Mouse (Mus musculus) lung, postnatal 10 days (tissue): ENCODE results near the gene Irf2bpl.
A peak's percentile ranks its signal among the peaks of the same experiment; 100 is the strongest.

ENCODE experiments used
- DNase-seq: peaks from one replicate; pipeline ENCODE4 v3.0.0; 2021

The Irf2bpl gene

DNA sequence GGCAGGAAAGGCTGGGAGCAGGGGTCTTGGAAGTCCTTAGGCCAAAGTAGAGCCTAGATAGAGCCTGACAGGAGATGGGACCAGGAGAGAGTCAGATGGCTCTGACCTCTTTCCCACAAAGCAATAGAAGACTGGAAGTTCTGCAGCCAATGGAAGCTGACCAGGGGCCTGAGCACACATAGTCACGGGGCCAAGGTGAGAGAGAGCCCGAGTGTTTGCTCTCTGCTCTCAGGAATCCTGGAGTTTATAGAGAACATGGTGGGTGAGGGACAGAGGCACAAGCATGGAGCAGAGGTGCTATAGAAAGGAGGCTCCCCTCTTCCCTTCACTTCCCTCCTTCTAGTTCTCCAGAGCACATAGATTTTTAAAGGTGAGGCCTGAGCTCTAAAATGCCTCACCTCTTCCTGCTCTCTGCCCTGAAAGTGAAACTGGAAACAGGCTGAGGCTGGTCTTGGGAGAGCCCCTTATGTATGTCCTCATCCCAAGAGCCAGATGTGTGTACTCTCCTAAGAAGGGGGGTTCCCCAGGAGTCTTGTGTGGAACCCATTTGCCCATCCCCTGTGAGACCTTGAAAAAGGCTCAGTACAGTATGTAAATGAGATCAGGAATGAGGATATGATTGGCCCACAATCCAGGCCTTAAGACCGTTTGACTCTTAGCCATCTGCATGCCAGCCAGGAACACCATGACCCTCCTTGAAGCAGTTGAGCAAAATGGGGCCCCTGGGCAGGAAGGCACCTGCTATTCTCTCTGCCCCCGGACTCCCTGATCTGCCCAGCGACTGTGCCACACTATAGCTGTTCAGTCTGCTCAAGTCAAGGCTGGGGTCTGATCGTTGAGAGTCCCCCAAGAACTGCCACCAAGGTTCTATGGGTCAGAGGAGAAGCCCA lies 25.4 kb downstream of the Irf2bpl start:
- peak; percentile 36 for DNase-seq

GRCm38 (mm10) chr12:86858498-86858897 lies 26.1 kb downstream of the Irf2bpl start:
- no peak for DNase-seq

DNA sequence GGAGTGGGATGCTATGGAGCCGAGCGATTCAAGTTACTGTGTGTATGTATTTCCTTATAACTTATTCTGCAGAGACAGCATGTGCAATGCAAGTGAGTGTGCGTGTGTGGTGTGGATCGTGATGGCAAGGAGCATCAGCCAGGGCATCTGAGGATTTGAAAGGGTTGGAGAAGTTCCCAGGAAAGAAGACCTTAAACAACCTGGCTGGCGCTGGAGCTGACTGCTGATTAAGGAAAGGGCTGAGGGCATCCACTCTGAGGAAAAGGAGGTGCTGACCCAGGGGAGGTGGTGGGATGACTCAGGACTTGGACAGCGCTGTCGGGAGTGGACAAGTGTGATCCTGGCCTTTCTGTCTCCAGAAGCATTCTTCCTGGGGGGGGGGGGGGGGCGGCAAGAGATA lies 27.3 kb downstream of the Irf2bpl start:
- DNase-seq = no peak

GRCm38 (mm10) chr12:86855670-86856069 lies 28.9 kb downstream of the Irf2bpl start:
- DNase-seq = peak; percentile 81

DNA sequence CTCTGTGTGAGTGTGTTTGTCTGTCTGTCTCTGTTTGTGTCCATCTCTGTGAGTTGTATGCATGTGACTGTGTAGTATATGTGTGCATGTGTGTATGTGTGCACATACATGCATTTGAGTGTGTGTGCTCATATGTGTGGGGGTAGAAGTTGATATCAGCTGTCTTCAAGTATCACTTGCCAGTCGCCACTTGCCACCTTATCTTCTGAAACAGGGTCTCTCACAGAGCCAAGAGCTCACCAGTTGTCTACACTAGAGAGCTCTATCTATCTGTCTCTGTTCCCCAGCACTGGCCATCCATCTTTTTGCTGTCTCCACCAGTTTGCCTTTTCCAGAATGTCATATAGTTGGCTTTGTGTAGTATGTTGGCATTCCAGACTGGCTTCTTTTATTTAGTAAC lies 31.1 kb downstream of the Irf2bpl start:
- no peak for DNase-seq

GRCm38 (mm10) chr12:86851313-86851712 lies 33.3 kb downstream of the Irf2bpl start:
- DNase-seq = no peak

DNA sequence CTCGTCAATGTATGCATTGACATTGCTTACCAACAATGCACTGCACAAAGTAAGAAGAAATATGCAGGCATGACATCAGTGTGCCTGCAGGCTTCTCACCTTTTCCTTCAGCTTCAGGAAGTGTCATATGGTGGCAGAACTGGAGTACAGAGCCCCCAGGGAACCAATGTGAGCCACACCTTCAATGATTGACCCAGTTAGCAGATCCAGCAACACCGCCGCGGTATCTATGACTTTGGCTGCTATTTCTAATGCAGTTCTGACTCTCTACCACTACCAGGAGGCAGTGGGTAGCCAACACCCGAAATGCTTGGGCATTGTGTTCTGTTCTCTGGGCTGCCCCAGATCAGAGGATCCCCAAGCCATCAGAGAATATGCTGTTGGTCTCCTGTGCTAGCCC lies 33.9 kb downstream of the Irf2bpl start:
- DNase-seq = no peak

DNA sequence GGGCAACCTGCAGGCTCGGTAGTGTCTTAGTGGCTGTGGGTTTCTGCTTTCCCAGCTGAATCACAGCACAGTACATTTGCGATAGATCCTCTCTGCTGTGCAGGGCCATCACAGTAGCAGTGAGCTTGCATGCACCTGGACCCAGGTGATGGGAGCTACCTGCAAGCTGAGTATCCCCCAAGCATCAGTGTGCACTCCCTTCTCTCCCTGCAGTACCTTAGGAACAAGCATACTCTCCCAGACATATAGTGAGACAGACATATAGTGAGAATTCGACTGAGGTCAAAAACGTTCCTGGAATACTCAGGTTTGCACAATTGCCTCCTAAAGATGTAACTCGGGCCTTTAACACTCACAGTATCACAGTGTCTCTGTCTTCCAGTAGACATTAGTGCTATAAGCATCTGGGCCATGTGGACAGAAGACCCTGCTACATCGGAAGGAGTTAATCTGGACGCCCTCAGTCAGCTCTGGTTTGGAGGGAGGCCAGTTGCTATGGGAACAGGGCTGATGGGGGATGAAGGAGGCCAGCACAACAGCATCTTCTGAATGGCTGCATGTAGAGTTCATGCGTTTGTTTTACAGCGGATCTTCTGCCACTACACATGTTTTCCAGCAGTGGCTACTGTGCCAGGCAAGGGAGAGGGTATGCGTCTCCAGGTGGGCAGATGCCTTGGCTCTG lies 34.5 kb downstream of the Irf2bpl start:
- peak; percentile 27 for DNase-seq

DNA sequence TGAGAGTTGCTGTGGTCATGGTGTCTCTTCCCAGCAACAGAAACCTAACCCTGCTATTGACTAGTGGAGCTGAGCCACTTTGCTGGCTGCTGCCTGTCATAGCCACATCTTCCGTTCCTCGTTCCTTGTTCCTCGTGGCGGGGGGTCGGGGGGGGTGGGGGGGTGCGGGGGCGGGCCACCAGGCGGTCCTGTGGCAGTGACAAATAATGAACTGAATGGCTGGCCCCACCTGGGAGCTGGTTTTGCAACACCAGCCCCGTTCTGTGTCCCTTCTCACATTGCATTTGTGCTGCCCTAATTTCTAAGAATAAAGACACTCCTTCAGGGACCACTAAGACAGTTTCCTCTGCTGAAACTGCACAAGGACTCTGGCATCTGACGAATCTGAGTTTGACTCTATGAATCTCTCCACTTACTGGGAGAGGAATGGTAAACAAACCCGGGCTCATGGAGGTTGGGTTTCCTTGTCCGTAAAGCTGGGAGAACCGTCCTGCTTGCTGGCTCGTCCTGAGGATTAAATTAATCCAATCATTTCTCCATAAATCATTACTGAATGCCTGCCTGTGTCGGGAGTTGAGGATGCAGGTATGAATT lies 41.6 kb downstream of the Irf2bpl start:
- DNase-seq = no peak

DNA sequence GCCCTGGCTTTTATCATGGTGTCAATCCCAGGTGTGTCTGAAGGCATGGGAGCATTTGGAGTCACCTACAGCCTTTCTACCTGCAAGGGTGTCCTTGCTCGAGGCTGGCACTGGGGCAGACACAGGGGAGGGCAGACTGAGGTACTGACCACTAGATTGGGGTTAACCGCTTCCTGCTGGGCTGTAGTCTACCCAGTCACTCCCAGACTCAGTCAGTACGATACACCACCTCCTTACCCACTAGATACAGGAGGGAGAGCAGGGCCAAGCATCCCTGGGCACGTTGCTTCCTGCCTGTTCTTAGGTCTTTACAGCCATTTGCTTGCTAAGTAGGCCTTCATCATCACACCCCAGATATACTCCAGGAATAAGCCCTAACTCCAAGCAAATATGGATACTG lies 44.1 kb downstream of the Irf2bpl start:
- DNase-seq = no peak

- DNase-seq = peak; percentile 52
Measured at GRCm38 (mm10) chr12:86838181-86838580, 46.4 kb downstream of the Irf2bpl start.

DNA sequence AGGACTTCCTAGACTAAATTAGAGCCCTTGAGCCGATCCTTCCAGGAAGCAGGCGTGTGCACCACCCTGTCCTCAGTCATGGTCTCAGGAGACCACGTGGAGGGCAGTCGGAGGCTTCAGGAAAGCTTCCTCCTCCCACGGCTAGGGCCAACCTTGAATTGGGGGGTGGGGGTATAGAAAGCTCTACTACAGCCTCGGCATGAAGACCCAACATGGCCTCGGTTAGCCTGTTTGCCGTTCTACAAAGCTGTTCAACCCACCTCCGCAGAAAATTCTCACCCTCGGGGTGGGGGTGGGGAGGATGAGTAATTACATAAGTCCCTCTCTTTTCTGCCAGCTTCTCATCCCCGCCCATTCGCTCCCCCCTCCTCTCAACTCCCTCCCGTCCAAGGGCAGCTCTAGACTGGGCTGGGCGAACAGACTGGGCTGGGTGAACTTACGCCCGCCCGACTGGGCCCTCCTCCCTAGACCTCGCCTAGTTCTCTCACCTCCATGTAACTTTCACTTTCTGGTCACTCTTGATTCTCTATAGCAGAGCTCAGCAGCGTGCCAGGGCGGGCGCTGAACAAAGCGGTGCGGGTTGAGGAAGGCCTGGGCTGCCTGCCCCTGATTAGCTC lies 48.1 kb downstream of the Irf2bpl start:
- peak; percentile 98 for DNase-seq

DNA sequence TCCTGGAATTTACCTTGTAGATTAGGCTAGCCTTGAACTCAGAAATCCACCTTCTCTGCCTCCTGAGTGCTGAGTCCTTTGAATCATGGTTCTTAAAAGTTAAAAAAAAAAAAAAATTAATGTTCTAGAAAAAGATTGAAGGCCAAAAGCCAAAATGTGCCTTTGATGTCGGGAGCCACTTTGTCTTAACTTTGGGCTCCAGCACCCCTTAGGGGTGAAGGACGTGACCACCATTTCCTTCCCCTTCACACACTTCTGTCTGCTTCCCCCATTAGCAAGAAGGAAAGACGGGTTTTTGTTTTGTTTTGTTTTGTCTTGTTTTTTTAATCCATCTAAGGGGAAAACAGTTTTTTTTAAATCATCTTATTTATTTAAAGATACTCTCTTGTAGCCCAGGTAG lies 48.7 kb downstream of the Irf2bpl start:
- DNase-seq = peak; percentile 40

- DNase-seq = no peak
Measured at GRCm38 (mm10) chr12:86834416-86834772, 50.2 kb downstream of the Irf2bpl start.

- peak; percentile 96 for DNase-seq
Measured at GRCm38 (mm10) chr12:86833711-86834415, 50.7 kb downstream of the Irf2bpl start.

DNA sequence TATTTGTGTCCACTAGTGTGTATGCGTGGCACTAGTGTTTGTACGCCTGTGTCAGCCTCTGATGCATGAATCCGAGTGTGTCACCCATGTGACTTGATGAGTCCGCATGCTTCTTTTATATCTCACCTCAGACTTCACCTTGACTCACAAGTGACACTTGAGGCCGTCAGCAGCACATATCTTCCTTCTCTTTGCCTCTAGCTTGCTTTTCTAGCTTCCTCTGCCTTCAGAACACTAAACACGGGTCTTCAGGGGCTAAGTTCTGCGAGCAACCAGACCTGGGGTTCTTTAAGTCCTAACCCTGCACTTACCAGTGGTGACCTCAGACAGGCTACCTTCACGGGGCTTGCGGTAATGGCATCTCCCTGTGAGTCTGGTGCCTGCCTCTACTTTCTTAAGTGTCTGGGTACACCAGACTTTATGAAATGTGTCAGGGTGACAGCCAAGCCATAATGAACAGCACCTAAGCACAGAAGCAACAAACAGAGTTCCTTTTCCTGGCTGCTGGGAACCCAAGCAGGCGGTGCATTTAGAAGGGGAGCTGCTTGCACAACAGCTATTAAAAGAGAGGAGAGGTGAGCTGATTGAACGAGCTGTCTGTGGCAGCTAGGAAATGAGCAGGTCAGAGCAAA lies 51.9 kb downstream of the Irf2bpl start:
- DNase-seq = no peak

DNA sequence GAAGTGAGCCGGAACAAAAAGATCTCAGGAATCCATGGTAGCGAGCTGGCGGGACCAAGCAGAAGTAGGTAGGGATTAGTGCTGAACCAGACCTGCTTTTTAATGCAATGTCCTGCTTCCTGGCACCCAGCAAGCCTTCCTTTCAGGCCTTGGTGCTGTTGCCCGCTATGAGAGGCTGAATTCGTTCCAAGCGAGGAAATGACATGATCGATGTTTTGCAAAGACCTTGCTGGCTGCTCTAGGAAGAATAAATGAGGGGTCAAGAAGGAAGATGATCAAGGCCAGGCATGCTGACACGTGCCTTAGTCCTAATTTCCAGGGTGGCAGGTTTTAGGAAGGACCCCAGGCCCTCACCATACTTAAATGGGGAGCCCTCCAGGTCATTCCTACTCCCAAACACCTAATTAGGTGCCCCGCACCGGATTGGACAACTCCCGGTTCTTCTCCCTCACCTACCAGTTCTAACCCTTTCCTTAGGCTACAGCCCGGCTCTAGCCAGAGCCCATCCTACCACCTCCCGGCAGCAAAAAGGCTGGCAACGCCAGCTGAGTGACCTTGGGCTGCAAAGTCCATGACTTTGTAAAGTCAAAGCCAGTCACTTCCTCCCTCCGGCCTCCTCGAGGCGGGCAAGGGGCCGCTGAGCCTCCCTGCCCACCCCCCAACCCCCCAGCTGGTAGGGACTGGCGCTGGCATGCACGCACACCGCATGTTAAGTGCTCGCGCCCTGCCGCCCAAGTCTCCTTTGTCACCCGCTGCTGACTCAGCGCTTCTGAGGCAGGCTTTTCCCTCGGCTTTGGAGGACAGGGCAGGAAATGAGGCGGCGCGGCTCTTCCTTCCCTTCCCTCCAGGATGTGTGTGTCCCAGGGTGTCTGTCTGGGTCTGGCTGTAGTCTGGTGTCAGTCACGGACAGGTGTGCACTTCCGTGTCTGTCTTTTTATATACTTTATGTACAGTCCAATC lies 52.7 kb downstream of the Irf2bpl start:
- DNase-seq = peak; percentile 86
